Mouse (Mus musculus): ENCODE results near the gene Vmn1r139. TPM values are rescaled to one million over a fixed set of nuclear protein-coding genes. Genes with fewer than 3 reads are reported as not detected.
"Not testable (repeated sequence)": the region's sequence is repeated elsewhere in the genome, so short reads cannot be mapped to it uniquely, and the experiment has no call there.

Vmn1r139 gene
- polyA plus RNA-seq (2014; fragmentation: Nextera tagmentation; extraction: Ambion mirVana): not detected in 2 replicates

DNA sequence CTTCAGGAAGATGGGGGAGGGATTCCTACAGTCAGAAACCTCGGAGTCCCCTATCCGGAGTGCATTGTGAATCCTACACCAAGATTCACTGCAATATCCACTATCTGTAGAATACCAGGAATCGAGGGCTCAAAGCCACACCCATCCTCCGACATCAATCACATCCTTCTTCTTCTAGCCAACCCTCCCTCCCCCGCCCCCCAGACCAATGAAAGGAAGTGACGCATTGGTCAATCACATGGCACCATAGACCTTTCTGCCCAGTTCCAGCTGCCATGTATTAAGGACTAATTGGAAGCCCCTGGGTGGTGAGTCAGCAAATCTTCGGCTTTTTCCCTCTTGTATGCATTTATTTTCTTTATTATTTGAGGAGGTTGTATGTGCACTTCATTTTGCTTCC is at the start of gene Vmn1r139:
TSS of gene Vmn1r139 (plus strand) at position 301 of the 400 bp plus-strand sequence.
- H3K27ac ChIP-seq (ENCODE audit: low read depth); H3K4me1 ChIP-seq (ENCODE audit: insufficient read depth); DNase-seq; H3K9ac ChIP-seq; H3K9me3 ChIP-seq (ENCODE audit: low read depth, low read length); H3K27me3 ChIP-seq (ENCODE audit: insufficient read depth, low read length); H3K36me3 ChIP-seq (ENCODE audit: insufficient read depth); ATAC-seq (ENCODE audit: insufficient read depth); H3K4me3 ChIP-seq (ENCODE audit: low read depth, low read length); H3K4me2 ChIP-seq: not testable (repeated sequence)
- no CpG with 5 or more reads among the region's 7 CpGs for WGBS

DNA sequence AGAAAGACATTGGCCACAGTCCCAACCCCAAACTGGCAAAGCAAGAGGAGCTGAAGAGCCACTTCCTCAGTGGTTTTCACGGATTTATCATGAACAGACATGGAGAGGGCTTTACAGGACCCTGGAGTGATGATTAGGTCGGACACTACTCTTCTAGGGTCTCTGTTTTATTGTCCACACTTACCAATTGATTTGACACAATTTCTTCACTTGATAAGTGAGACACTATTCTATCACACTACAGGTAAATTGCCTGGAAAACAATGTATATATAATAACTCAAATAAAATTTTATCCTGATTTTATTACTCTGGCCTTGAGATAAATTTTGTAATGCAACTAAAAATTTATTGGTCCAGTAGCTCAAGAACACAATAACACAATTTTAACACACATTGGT is 40.1 kb upstream of the Vmn1r139 start, which contains the start of gene Vmn1r138:
TSS of gene Vmn1r138 (minus strand) at position 101 of the 400 bp plus-strand sequence.
- not testable (repeated sequence) for H3K4me3 ChIP-seq (ENCODE audit: low read depth, low read length); H3K9me3 ChIP-seq (ENCODE audit: low read depth, low read length); H3K36me3 ChIP-seq (ENCODE audit: insufficient read depth); H3K4me2 ChIP-seq; DNase-seq; H3K27me3 ChIP-seq (ENCODE audit: insufficient read depth, low read length); H3K27ac ChIP-seq (ENCODE audit: low read depth); ATAC-seq (ENCODE audit: insufficient read depth); H3K4me1 ChIP-seq (ENCODE audit: insufficient read depth); H3K9ac ChIP-seq
- WGBS: no CpG with 5 or more reads among the region's 2 CpGs

DNA sequence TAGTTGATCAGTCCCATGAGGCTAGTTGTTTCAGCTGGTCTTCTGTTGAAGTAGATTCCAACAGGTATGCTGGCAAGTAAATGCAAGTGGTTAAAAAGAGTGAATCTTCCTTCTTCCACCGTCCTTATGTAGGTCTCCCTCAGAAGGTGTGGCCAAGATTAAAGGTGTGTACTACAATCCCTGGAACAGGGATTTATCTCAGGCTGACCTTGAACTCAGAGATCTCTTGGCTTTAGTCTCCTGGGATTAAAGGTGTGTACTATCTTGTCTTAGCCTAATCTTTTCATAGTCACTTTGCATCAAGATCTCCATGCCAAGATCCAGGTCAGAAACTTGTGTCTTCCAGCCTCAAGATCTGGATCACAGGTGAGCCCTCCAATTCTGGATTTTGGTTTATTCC is 12.7 kb upstream of the Vmn1r139 start, which contains the start of gene Gm6176:
TSS of gene Gm6176 (minus strand) at position 101 of the 400 bp plus-strand sequence.
- H3K9ac ChIP-seq: not testable (repeated sequence)
- whole genome bisulfite sequencing: no CpG with 5 or more reads among the region's 1 CpGs

DNA sequence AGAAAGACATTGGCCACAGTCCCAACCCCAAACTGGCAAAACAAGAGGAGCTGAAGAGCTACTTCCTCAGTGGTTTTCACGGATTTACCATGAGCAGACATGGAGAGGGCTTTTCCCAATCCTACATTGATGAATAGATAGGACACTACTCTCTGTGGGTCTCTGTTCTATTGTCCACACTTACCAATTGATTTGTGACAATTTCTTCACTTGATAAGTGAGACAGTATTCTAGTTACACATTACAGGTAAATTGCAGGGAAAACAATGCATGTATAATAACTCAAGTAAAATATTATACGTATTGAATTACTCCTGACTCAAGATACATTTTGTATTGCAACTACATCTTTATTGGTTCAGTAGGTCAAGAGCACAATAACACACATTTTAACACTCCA is 49.3 kb downstream of the Vmn1r139 start, which contains the start of gene Gm16451:
TSS of gene Gm16451 (minus strand) at position 101 of the 400 bp plus-strand sequence.
- H3K9ac ChIP-seq; H3K4me3 ChIP-seq (ENCODE audit: low read depth, low read length); H3K9me3 ChIP-seq (ENCODE audit: low read depth, low read length); DNase-seq; ATAC-seq (ENCODE audit: insufficient read depth); H3K27ac ChIP-seq (ENCODE audit: low read depth); H3K4me1 ChIP-seq (ENCODE audit: insufficient read depth); H3K4me2 ChIP-seq; H3K27me3 ChIP-seq (ENCODE audit: insufficient read depth, low read length); H3K36me3 ChIP-seq (ENCODE audit: insufficient read depth): not testable (repeated sequence)
- no CpG with 5 or more reads among the region's 2 CpGs for WGBS

More for the DNA sequence above, 12.7 kb upstream of the Vmn1r139 start, which contains the start of gene Gm6176:
- DNase-seq; H3K4me2 ChIP-seq; H3K36me3 ChIP-seq (ENCODE audit: insufficient read depth); ATAC-seq (ENCODE audit: insufficient read depth); H3K27me3 ChIP-seq (ENCODE audit: insufficient read depth, low read length); H3K4me3 ChIP-seq (ENCODE audit: low read depth, low read length); H3K9me3 ChIP-seq (ENCODE audit: low read depth, low read length); H3K4me1 ChIP-seq (ENCODE audit: insufficient read depth); H3K27ac ChIP-seq (ENCODE audit: low read depth): not testable (repeated sequence)

DNA sequence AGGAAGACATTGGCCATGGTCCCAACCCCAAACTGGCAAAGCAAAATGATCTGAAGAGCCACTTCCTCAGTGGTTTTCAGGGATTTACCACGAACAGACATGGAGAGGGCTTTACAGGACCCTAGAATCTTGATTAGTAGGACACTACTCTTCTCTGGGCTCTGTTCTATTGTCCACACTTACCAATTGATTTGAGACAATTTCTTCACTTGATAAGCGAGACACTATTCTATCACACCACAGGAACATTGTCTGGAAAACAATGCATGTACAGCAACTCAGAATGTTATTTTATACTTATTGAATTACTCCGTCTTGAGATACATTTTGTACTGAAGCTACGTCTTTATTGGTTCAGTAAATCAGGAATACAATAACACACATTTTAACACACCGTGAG is 65.8 kb downstream of the Vmn1r139 start, which contains the start of gene Gm10666:
TSS of gene Gm10666 (minus strand) at position 101 of the 400 bp plus-strand sequence.
- H3K9me3 ChIP-seq (ENCODE audit: low read depth, low read length); H3K27me3 ChIP-seq (ENCODE audit: insufficient read depth, low read length); H3K4me3 ChIP-seq (ENCODE audit: low read depth, low read length); H3K9ac ChIP-seq; H3K4me2 ChIP-seq; ATAC-seq (ENCODE audit: insufficient read depth); H3K27ac ChIP-seq (ENCODE audit: low read depth); H3K4me1 ChIP-seq (ENCODE audit: insufficient read depth); H3K36me3 ChIP-seq (ENCODE audit: insufficient read depth); DNase-seq: not testable (repeated sequence)
- no CpG with 5 or more reads among the region's 5 CpGs for WGBS

Other genes with a start within 250 kb of the Vmn1r139 start
- not detected in 2 replicates for gene Vmn1r135, start 236.7 kb upstream of the Vmn1r139 start, polyA plus RNA-seq (2014; fragmentation: Nextera tagmentation; extraction: Ambion mirVana)
- gene Gm5725, start 224.8 kb upstream of the Vmn1r139 start, polyA plus RNA-seq (2014; fragmentation: Nextera tagmentation; extraction: Ambion mirVana): not detected in 2 replicates
- not detected in 2 replicates for gene Gm5891, start 147.8 kb upstream of the Vmn1r139 start, polyA plus RNA-seq (2014; fragmentation: Nextera tagmentation; extraction: Ambion mirVana)
- gene Vmn1r137, start 74.5 kb upstream of the Vmn1r139 start, polyA plus RNA-seq (2014; fragmentation: Nextera tagmentation; extraction: Ambion mirVana): not detected in 2 replicates
- gene Vmn1r138, start 40.2 kb upstream of the Vmn1r139 start, polyA plus RNA-seq (2014; fragmentation: Nextera tagmentation; extraction: Ambion mirVana): not detected in 2 replicates
- gene Gm6176, start 12.8 kb upstream of the Vmn1r139 start, polyA plus RNA-seq (2014; fragmentation: Nextera tagmentation; extraction: Ambion mirVana): not detected in 2 replicates
- gene Gm16451, start 49.2 kb downstream of the Vmn1r139 start, polyA plus RNA-seq (2014; fragmentation: Nextera tagmentation; extraction: Ambion mirVana): not detected in 2 replicates
- gene Gm10666, start 65.7 kb downstream of the Vmn1r139 start, polyA plus RNA-seq (2014; fragmentation: Nextera tagmentation; extraction: Ambion mirVana): not detected in 2 replicates
- not detected in 2 replicates for gene Vmn1r142, start 95.0 kb downstream of the Vmn1r139 start, polyA plus RNA-seq (2014; fragmentation: Nextera tagmentation; extraction: Ambion mirVana)
- not detected in 2 replicates for gene Vmn1r143, start 120.3 kb downstream of the Vmn1r139 start, polyA plus RNA-seq (2014; fragmentation: Nextera tagmentation; extraction: Ambion mirVana)
- not detected in 2 replicates for gene Gm8653, start 132.2 kb downstream of the Vmn1r139 start, polyA plus RNA-seq (2014; fragmentation: Nextera tagmentation; extraction: Ambion mirVana)
- not detected in 2 replicates for gene Gm8453, start 160.4 kb downstream of the Vmn1r139 start, polyA plus RNA-seq (2014; fragmentation: Nextera tagmentation; extraction: Ambion mirVana)